Mouse (Mus musculus) heart, adult 9 months (tissue): ENCODE results near the gene Gm28048.

Source experiments
- DNase-seq, 2 experiments: peaks; one replicate each; pipeline ENCODE4 v3.0.0; 2022; ENCODE audit warnings: low spot score in 2 of 2

The Gm28048 gene

DNA sequence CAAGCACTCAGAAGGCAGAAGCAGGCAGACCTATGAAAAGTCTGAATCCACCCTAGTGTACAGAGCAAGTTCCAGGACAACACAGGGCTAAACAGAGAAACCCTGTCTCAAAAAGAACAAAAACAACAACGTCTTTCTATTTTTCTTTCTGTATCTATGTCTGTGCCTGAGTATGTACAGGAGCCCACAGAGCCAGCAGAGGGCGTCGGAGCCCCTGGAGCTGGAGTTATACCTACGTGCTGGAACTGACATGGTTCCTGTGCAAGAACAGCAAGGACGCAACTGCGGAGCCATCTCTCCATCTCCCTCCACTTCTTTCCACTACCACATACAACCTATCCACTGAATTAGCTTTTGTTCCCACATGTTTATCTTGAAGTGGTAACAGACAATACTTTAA is 31.8 kb downstream of the Gm28048 start:
- no peak for DNase-seq

DNA sequence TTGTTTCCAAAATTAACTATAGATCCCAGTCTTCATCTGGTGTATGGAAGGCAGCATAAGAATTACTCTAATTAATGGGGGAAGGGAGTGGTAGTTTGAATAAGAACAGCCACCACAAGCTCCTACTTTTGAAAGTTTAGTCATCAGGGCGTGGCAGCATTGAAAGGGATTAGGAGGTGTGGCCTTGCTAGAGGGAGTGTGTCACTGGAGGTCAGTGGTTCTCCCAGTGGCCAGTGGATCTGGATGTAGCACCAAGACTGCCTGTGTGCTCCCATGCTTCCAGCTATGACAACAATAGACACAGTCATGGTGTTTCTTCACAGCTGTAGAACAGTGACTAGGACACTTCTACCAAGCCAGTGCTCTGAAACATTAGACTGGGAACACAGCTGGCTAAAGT is 32.8 kb downstream of the Gm28048 start:
- DNase-seq, result no peak

DNA sequence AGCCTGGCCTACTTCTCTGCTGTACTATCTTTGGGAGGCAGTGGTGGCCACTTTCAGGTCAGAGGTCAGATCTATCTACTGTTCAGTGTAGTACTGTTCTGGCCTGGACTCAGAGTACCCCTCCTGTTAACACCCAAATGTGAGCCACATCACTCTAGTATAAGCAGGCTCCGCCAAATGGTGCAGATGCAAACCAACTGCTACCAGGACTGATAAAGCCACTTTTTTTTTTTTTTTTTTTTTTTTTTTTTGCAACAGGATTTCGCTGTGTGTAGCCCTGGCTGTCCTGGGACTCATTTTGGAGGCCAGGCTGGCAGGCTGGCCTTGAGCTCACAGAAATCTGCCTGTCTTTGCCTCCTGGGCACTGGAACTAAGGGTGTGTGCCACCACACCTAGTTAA is 42.9 kb downstream of the Gm28048 start:
- DNase-seq, result no peak

DNA sequence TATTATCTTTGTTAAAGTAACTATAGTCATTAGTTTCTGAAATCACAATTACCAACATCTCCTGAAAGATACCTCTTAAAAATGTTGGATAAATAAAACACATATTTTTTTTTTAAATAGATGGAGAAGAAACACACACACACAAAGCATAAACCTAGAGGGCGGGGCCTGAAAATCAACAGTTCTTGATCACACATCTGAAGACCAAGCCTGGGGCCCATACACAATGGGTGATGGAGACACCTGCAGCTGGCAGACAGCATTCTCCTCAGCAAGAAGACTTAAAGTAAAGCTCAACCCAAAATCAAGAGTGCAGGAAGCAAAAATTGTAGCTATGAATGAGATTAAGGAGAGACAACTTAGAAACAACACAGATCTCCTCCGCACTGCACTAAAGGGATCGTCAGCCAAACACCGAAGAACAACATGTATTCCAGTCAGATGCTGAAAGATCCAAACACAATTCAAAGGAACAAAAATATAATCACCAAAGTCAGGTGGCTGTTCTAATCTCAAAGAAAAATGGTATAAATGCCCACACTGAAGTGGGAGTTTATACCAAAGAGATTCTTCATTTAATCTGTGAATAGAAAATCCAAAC is 44.1 kb downstream of the Gm28048 start:
- DNase-seq, result no peak

DNA sequence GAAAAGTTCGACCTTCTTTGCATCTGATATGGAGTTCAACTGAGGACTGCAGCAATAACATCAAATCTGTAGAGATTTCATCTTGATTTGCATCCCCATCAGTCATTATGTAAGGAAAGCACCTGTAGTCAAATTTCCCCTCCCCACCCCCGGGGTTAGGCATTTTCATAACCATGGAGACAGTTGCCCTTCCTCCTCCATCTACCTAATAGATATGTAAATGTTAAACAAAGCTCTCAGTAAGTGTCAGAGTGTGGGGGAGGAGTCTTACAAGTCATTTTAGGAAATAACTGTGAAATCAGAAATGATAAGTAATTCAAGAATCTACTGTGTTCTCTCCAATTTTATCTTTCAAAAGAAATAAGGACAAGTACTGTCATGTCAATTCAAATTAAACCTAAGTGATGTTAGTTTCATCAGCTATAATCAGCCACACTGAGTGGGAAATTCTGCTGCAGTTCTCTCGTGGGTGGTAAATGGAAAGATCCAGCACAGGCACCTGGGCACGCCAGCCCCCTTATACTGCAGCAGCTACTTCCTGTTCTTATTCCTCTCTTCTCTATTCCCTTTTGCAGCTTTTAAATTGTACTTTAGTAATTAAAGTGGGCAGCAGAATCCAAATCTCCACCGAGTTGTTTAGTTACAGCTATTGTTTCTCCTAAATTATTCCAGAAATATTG is 45.3 kb downstream of the Gm28048 start:
- DNase-seq, result no peak

DNA sequence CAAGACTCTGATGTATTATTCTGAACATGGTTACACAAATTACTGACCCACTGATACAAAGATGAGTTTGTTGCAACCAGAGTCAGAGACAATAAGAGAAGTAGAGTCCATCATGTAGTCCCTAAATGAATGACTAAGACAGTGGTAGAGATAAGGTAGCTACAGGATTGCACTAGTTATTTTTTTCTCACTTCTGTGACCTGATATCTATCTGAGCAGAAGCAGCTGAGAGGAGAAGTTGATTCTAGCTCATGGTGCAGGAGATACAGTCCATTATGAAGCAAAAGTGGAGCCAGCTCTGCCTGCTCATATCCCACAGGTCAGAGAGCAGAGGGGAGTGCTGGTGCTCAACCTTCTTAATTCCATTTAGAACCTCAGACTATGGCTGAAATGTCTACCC is 49.7 kb downstream of the Gm28048 start:
- no peak for DNase-seq

DNA sequence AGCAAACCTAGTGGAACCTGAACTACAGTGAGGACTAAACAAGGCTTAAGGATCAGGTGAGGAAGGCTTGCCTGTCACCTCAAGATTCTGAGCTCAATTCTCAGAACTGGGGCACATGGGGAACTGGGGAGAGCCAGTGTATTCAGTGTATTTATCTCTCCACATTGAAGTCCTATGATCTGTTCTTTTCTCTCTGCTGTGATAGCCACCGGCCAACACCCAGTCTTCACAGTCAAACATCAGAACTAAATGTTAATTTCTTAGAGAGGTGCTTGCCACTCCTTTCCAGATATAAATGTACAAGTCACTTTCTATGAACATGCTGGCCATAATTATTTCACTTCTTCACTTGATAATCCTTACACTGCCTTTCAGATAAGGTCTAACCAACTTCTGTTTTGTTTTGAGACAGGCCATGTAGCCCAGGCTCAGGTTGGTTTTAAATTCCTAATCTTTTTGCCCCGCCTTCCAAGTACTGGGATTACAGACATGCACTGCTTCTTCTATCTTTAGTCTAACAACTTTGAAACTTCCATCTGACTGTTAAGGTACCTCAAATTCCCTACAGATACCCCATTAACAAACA is 50.5 kb downstream of the Gm28048 start:
- no peak for DNase-seq

DNA sequence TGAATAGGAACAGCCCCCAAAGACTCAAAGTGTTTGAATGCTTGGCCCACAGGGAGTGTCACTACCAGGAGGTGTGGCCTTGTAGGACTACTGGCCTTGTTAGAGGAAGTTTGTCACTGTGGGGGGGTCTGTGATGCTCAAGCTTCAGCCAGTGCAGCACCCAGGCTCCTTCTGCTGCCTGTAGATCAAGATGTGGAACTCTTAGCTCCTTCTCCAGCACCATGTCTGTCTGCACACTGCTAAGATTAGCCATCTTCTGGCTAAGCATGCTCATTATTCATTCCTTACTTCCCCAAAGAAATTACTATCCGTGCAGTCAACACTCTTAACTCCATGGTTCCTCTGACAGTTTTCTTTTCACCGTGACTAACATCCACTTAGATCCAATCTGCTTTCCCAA is 51.8 kb downstream of the Gm28048 start:
- DNase-seq, result no peak

DNA sequence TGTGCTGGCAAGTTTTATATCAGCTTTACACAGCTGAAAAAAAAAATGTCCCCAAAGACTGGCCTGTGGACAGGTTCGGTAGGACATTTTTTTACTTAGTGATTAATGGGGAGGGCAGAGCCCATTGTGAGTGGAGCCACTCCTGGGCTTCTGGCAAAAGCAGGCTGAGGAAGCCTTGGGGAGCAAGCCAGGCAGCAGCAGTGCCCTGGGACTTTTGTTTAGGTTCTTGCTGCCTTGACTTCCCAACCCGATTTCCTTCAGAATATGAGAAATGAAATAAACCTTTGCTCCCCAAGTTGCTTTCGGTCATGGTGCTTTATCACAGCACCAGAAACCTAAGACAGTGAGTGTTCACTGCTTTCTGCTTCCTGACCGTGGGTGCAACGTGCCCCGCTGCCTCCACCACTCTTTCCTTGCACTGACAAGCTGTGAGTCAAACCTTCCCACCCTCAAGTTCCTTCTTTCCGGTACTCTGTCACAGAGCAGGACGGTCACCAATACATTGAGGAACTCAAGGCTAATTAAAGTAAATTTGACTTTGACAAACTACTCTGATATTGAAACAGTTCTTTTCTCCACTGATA is 53.2 kb downstream of the Gm28048 start:
- no peak for DNase-seq

DNA sequence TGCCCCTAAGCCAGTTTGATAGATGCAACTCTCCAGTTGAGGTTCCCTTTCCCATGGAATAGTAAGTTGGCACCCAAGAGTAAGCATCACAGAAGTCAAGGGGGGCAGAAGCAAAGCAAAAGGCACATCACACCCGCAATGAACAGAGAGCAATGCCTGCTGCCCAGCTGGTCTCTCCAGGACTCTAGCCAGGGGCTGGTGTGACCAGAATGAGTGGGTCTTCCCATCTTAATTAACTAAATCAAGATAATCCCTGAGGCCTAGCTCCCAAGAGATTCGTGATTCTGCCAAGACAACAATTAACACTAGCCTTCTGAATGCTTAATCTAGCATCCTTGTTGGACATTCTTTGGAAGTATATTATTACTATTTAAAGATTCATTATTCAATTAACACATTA is 58.3 kb downstream of the Gm28048 start:
- no peak for DNase-seq

DNA sequence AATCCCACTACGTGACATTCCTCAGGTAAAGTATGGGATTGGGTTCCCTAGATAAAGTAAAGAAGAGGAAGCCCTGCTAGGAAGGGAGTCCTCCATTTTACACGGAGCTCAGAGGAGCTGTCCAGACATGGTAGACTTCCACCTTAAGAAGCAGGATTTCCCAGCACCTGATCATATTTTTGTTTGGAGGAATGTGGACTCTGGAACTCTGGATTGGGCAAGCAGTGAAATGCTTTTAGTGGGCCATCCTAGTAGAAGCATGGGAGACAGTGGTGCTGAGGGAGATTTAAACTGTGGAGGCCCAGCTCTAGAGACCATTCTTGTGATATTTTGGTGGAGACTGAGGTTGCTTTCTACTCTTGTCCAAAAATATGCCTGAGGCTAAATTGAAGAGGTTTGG is 59.3 kb downstream of the Gm28048 start:
- no peak for DNase-seq

DNA sequence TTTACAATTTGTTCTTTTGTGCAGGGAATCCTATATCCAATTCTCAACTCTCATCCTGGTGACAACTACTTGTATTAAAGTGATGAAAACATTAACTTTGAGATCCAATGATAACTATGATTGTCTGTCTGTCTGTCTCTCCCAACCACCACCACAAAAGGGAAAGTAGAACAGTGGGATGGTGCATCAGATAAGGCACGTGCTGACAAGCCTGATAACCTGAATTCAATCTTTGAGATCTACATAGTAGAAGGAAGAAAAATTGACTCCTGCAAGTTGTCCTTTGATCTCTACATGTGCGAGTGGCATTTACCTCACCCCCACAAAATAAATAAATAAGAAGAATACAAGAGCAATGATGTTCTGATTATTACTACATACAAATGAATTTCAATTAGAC is 62.6 kb downstream of the Gm28048 start:
- DNase-seq, result no peak

DNA sequence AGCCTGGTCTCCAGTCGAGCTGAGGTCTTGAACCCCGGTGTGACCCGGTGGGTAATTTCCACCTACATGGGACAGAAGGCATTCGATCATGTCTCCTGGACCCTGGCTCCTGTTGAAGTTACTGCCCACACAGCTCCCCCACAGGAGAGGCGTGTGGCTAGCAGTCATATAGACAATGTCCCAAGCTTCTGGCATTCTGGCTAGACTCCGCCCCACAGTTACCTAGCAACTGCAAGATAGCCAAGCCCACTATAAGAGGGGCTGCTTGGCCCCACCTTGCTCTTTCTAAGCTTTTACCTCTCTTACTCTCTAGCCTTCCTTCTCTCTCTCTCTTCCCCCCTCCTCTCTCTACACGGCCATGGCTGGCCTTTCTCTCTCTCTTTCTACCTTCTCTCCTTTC is 64.1 kb downstream of the Gm28048 start:
- no peak for DNase-seq

DNA sequence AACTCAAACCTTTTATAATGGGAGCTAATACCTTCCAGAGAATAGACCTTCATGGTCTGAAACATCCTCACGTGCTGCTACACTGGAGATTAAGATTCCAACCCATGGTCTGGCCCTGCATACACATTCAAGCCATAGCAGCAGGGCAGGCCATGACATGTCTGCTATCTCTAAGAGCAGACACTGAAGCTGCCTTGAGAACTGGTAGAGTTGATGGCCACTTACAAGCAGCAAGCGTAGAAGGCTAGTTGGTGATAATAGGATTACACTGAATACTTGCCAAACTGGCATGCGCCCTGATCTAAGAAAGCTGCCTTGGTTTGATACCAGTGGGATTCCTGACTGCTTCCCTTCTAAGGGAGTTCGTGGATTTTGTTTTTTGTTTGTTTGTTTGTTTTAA is 68.1 kb downstream of the Gm28048 start:
- DNase-seq, result no peak

DNA sequence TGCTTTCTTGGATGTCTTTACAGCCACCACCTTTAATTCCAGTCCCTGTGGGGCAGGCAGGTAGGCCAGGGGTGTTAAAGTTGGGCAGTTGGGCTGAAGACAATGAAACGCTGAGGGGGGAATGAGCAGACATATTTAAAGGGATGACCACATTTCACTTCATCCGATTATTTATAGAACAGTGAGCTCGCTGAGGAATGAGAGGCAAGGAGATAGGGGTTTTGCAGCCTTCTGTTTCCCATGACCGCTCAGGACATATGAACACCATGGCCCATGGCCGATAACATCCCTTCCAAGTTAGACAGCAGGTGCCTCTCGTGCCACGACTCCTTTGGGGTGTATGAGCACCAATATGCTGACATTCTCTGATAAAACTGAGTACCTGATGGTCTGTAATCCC is 70.1 kb downstream of the Gm28048 start:
- no peak for DNase-seq

DNA sequence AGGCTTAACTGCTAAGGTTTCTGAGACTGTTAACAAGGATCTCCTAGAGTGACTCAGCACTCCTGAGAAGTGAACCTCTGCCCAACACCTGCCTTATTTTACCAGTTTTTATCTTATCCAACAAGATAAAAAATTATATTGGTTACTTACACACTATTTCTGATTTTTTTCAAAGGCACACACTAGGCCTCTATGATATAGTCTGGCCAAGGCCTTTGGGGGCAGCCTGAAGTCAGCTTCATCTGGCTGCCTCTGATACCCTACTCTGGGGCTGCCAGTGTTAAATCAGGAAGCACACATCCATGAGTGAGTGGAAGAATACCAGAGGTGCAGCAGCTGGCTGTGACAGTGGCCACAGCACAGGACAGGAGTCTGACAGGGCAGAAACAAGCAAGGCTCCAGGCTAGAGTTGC is 75.4 kb downstream of the Gm28048 start:
- no peak for DNase-seq

DNA sequence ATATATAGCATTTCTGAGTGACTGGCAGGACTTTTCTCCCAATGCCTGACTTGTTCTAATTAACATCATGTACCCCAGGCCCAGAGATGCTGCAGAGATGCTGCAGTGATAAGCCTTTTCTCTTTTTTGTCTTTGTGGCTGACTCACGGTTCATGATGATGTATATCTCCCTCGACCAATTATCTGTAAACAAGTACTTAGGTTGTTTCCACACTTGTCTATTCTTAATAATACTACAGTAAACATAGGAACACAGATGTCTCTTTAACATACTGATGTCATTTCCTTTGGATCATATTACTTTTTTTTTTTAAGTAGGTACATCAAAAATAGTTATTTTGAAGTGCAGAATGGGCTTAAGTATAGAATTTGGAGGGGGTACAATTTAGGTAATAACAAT is 79.0 kb downstream of the Gm28048 start:
- DNase-seq, result no peak

DNA sequence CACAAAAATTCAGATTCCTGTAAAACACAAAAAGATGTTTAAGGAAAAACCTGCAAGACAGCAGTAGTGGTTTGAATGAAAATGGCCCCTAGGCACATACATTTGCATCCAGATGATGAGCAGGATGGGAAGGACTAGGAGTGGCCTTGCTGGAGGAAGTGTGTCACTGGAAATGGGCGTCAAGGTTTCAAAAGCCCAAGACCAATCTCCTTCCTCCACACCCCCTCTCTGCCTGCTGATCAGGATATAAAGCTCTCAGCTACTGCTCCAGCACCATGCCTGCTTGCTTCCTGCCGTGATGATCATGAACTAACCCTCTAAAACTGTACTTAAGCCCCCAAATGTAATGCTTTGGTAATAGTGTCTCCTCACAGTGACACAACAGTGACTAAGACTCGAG is 81.8 kb downstream of the Gm28048 start:
- DNase-seq, result no peak

DNA sequence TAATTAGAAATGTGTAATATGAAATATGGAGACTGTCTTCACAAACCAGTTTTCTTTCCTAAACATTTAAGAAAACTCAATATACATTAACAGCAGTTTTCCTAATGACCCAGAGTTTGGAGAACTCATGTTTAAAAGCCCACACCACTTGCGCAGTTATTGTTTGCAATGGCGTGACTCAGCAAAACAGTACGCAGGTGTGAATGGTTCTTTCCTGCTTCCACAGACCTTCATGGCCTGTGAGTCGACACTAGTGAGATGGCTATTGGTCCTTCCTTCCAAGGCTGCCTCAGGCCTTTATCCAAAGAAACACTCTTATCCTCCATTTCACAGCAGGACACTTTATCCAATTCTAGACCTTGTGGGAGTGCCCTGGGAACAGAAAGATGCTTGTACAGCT is 84.2 kb downstream of the Gm28048 start:
- no peak for DNase-seq

DNA sequence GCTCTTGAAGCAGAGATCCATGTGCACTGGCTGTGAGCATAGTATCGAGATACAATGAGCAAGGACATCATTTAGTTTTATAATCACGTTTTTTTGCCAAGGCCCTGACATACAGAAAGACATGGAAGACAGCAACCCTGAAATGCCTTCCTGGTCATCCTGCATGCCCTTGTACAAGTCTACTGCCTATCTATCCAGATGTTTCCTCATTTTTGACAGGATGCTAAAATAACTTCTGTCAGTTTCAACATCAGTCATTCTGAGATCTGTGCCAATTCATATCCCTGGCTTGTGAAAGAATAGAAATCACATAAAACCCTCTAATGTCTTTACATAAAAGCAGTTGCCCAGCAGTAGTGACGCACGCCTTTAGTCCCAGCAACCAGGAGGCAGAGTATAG is 84.8 kb downstream of the Gm28048 start:
- peak in 1 of 2 experiments; percentile 10 for DNase-seq

DNA sequence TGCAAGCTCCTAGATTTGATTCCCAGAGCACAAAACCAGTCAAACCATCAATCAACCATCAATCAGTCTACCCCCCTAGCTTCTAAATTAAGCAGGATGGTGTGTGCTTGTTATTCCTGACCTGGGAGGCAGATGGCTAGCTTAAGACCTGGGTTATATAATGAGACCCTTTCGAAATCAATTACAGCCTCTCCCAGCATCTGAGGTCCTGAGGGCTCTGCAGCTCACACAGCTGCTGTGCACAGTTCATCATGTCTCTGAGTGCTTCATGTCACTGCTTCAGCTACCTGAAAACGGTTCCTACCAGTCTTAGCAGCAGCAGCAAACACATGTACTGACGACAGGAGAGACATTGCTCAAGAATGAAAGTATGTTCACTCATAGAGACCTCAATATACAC is 88.8 kb downstream of the Gm28048 start:
- no peak for DNase-seq

DNA sequence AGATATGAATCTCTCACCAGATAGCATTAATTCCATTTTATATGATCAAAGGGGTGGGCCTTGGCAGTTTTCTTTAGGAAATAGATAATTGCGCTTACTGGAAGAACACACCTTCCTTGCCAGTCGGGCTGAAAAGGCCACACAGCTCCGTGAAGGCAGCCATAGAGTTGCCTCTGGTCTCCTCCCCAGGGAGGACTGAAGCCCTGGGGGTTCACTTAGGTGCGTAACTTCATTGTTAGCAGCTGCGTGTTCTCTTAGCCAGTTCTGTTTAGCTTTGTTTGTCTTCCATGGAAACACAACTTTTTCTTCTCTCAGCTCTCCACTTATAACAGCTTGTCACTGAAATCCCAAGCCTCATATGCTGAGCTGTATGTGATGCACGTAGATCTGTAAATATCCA is 89.4 kb downstream of the Gm28048 start:
- no peak for DNase-seq

DNA sequence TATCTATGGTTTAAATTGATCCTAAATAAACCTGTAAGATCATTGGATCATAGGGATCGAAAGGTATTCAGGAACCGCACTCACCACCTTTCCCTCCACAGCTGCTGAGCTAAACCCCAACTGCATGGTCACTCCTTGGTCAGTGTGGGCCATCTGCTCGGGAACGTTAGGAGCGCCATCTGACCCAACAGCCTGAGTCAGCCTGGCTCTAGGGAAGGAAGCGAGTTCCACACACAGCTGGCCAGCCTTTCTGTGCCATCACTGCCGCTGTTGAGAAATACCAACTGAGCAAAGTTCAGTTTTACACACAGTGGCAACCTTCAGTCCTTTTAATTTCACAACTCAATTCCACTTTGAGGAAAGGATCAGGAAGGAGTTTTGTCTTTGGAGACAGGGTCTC is 90.0 kb downstream of the Gm28048 start:
- DNase-seq, result no peak
